Mouse (Mus musculus): ENCODE results near the gene Stfa2.
"Not testable (repeated sequence)": the region's sequence is repeated elsewhere in the genome, so short reads cannot be mapped to it uniquely, and the experiment has no call there.

Stfa2 gene

DNA sequence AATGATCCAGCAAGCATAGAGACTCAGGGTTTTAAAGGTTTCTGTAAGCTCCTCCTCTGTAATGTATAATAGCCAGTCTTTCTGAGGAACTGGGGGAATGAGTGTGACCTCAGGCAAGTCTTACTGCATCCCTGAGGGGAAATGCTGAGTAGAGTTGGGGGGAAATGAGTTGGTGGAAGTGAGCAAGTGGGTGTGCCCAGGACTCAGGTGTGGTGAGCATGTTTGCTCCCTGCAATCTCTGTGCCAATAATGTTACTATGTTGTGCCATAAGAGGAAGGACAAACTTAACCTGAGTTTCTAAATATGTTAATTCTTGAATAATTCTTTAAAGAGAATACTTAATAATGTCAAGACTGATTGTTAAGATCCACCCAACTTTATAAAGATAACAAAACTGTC, at the start of gene Stfa2:
Gene Stfa2, minus strand, starts transcription at position 101 of the 400 bp plus-strand sequence.
- DNase-seq (ENCODE audit: low spot score in 2 of 2) = no peak

DNA sequence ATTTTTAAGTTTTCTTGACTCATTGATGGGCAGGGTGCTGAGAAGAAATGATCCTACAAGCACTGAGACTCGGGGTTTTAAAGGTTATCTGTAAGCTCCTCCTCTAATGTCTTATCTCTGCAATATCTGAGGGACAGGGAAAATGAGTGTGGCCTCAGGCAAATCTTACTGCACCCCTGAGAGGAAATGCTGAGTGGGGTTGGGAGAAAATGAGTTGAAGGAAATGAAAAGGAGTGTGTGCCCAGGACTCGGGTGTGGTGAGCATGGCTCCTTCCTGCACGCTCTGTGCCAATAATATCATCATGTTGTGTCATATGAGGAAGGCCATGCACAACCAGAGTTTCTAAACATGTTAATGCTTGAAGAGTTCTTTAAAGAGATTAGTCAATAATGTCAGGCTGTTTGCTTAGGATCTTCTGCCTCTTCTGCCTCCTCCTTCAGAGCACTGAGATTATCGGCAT, 47.1 kb upstream of the Stfa2 start, which contains the start of gene Stfa3:
Gene Stfa3, minus strand, starts transcription at position 51 of the 461 bp plus-strand sequence.
- no peak for DNase-seq (ENCODE audit: low spot score in 2 of 2)

DNA sequence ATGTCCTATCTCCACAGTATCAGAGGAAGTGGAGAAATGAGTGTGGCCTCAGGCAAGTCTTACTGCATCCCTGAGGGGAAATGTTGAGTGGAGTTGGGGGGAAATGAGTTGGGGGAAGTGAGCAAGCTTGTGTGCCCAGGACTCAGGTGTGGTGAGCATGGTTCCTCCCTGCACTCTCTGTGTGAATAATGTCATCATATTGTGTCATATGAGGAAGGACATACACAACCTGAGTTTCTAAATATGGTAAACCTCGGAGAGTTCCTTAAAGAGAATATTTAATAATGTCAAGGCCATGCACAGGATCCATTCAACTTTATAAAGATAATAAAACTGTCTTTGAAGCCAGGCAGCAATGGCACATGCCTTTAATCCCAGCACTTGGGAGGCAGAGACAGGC, 12.7 kb upstream of the Stfa2 start:
- not testable (repeated sequence) for DNase-seq (ENCODE audit: low spot score in 2 of 2)

DNA sequence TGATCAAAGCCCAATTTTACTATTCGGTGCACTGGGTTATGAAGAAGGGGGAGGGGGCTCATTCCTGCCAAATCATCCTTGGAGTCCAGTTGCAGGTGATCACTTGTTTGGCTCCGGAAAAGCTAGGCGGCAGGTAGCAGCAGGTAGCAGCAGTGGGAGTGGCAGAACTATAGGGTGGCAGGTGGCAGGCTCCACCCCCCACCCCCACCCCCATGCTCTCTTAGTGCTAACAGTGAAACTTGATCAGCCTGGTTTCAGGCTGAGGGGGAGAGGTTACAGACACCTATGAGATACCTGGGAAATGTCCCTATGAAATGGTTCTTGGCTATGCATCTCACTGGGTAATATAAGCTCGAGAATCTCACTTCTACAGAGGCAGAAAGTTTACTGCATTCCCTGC, 19.2 kb downstream of the Stfa2 start:
- DNase-seq (ENCODE audit: low spot score in 2 of 2) = no peak

DNA sequence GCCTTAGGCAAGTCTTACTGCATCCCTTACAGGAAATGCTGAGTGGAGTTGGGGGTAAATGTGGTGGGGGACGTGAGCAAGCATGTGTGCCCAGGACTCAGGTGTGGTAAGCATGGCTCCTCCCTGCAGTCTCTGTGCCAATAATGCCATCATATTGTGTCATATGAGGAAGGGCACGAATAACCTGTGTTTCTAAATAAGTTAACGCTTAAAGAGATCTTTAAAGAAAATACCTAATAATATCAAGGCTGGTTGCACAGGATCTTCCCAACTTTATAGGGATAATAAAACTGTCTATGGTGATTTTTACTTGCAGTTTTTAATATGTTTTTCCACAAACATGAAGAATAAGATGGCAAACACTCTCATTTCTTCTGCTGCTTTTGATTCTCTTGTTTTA, 40.6 kb downstream of the Stfa2 start, which contains the start of gene BC100530:
Gene BC100530, minus strand, starts transcription at position 101 of the 400 bp plus-strand sequence.
- DNase-seq (ENCODE audit: low spot score in 2 of 2) = not testable (repeated sequence)
